Mouse (Mus musculus) E14TG2a.4 (cell line): ENCODE data around the gene Hoxa5.

ENCODE experiments used
- CTCF ChIP-seq: conservative IDR thresholded peaks from 2 replicates; pipeline ENCODE4 v1.5.1; 2014; ENCODE audit warnings: low read length
- POU5F1 ChIP-seq: IDR thresholded peaks from 2 replicates; pipeline ENCODE4 v1.6.1; 2014; ENCODE audit warnings: low read length, borderline replicate concordance

DNA sequence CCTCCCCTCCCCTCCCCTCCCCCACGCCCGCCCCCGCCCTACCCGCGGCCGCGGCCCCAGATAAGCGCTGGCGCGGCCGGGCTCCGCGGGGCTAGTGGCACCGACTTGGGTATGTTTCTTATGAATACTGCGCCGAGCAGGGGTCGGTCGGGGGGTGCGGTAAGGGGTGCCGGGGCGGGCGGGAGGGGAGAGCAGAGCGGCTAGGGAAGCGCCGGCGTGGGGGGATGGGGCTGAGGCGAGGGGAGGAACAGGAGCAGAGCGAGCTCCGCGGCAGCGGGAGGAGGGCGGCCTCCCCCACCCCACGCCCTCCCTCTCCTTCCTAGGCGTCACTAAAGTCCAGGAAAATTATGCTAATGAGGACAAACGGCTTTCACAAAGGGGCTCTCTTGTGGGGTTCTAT is 28.5 kb downstream of the Hoxa5 start:
- TF ChIP-seq CTCF (no peak), POU5F1 (no peak)
